Mouse (Mus musculus) spleen, adult 12 weeks (tissue): Measurements from ENCODE around the gene Padi2.

Experiments used
- DNase-seq: peaks from one replicate; pipeline ENCODE4 v3.0.0; 2022; ENCODE audit warnings: low spot score

Gene Padi2

DNA sequence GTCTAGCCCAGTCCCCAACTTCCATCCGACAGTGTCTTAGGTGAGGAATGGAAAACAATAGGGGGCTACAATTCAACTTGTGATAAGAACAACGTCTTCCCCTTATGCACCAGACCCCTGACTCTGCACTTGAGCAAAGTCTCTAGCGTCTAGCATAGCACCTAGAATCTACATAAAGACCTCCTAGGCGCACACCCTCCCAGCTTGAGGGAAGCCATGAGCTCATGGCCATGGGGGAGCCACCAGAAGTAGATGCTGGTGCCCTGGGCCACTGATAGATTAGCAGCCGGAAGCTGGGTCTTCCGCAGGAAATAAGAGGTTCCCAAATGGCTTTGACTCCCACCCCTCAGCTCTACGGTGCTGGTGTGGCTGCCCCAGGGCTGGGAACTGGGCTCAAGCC is 81.3 kb downstream of the Padi2 start:
- DNase-seq, result no peak

DNA sequence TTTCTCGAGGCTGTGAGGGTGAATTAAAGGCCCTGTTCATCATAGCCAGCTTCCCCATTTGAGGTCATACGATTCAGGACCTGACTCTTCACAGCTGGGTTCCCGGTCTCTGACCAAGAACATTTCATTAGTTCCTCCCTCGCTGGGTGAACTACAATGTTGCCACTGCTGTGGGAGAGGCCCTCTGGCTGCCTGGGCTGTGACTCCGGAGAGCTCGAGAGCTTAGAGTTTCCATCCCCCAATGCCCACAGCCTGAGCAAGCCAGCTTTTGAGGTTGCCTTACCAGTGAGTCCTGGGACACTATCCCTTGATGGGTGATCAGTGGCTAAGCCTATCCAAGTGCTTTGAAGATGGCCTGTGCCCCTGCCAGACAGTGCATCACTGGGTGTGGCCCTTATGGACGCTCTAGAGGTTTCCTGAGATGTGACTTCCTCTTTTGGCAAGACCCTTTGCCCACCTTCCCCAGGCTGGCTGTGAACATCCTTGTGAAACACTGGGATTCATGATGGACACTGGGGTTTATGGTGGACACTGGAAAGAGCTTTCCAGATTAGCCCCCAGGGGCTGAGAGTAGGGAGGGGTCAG is 82.7 kb downstream of the Padi2 start:
- DNase-seq, result no peak

DNA sequence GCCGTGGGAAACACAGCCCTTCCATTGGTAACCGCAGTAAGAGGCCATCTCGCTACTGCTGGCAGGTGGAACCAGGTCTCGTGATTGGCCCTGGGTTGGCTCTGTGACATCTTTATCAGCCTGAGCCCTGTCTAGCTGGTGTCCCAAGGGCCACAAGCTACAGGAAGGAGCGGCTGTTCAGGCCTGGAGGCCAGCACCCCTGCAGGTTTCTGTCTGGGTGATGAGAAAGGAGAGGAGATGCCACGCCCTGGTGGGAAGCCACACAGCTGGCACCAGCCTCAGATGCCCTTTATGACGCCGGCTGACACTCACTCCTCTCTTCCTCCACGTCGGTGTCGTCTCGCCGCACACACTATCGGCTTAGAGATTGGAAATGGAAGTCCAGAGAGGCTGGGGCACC is 83.3 kb downstream of the Padi2 start:
- no peak for DNase-seq

GRCm38 (mm10) chr4:140992215-140992614 is 86.1 kb downstream of the Padi2 start:
- DNase-seq, result no peak

DNA sequence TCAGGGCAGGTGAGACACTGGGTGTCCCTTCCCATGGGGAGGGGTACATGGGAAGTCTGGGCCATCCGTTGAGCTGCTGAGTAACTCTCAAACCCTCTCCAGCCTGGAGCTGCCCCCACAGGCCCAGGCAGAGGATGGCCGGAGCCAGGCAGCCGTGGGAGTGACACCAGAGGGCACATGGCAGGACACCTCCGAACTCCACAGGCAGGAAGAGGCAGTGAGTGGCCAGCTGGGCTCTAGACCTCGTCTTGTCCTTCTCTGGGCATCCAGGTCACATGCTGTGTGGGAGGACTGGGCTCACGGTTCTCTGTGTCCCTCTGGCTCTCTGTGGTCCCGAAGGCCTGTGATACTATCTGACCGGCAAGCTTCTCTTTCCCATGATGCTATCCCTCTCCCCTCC is 87.7 kb downstream of the Padi2 start:
- no peak for DNase-seq

- no peak for DNase-seq
Observed at GRCm38 (mm10) chr4:140995811-140996210, 89.7 kb downstream of the Padi2 start.

DNA sequence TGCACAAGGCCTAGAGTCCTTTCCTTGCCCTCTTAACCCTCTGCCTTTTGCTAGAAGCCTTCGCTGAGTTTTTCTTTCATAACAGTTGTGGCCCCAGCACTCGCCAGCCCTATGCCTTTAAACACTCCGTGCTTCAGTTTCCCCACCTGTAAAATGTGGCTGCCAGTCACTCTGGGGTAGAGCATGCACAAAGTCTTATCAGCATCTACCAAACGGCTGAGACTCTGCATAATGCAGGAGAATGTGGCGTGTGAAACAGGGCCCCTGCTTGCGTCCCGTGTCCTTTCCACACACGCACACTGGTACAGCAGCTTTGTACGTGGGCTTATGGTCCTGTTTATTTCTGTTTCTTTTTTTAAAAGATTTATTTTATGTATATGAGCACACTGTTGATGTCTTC is 90.7 kb downstream of the Padi2 start:
- DNase-seq, result no peak
